Mouse (Mus musculus) intestine, postnatal 0 days (tissue): ENCODE data around the gene Hspa12a. TPM values are rescaled to one million over a fixed set of nuclear protein-coding genes. Genes with fewer than 3 reads are reported as not detected.

Experiments
- ATAC-seq: fragments of 200-750 bp; cut with Nextera tagmentation; 2 replicates; pipeline ENCODE4 v1.8.0; 2017; ENCODE audit warnings: mild to moderate bottlenecking, moderate TSS enrichment, moderate library complexity
- H3K27ac ChIP-seq: fragments of 300-500 bp; sonication (generic); 2 replicates; pipeline ENCODE4 v1.5.1; 2014; ENCODE audit warnings: mild to moderate bottlenecking, low read depth, low read length, moderate library complexity
- H3K27me3 ChIP-seq: fragments of 300-500 bp; sonication (generic); replicated peaks from 2 replicates; pipeline ENCODE4 v1.6.1; 2014; ENCODE audit warnings: low read length, mixed read lengths; ENCODE audit not compliant: control insufficient read depth, insufficient read depth
- H3K36me3 ChIP-seq: fragments of 300-500 bp; sonication (generic); 2 replicates; pipeline ENCODE4 v1.6.1; 2014; ENCODE audit warnings: mild to moderate bottlenecking, moderate library complexity; ENCODE audit not compliant: control insufficient read depth, insufficient read depth
- H3K4me1 ChIP-seq: fragments of 300-500 bp; sonication (generic); replicated peaks from 2 replicates; pipeline ENCODE4 v1.6.1; 2014; ENCODE audit warnings: antibody characterized with exemption, low read length, mixed read lengths; ENCODE audit not compliant: control insufficient read depth, insufficient read depth
- H3K4me2 ChIP-seq: fragments of 300-500 bp; sonication (generic); replicated peaks from 2 replicates; pipeline ENCODE4 v1.6.1; 2014; ENCODE audit warnings: low read depth, mild to moderate bottlenecking, moderate library complexity
- H3K4me3 ChIP-seq: fragments of 300-500 bp; sonication (generic); 2 replicates; pipeline ENCODE4 v1.5.1; 2014; ENCODE audit warnings: low read depth, low read length
- H3K9ac ChIP-seq: fragments of 300-500 bp; sonication (generic); 2 replicates; pipeline ENCODE4 v1.6.1; 2014; ENCODE audit warnings: mild to moderate bottlenecking, low read depth, low read length
- H3K9me3 ChIP-seq: fragments of 300-500 bp; sonication (generic); 2 replicates; pipeline ENCODE4 v1.6.1; 2016; ENCODE audit warnings: mixed run types; ENCODE audit not compliant: control insufficient read depth
- CTCF ChIP-seq: sonication (generic); IDR thresholded peaks from 2 replicates; pipeline ENCODE4 v1.5.1; 2016; ENCODE audit warnings: low read depth, mild to moderate bottlenecking, control low read depth, antibody characterized with exemption, moderate library complexity
- WGBS: fragments of 180-500 bp; shearing (Covaris S2); extraction: QIAGEN DNeasy Blood & Tissue Kit; methylation state at CpG from one replicate; pipeline ENCODE4 v1.1.7; 2014; 5-methylcytosine and 5-hydroxymethylcytosine counted together
- polyA plus RNA-seq: library from polyadenylated mRNA; unstranded; fragments of >200 nt; fragmentation: Nextera tagmentation; extraction: Ambion mirVana; gene quantifications from 2 replicates; pipeline ENCODE4 v1.2.1, GENCODE M21; 2015

The Hspa12a gene
- polyA plus RNA-seq, 1 experiment from 2014 or later, result 3.6 TPM

GRCm38 (mm10) chr19:58975216-58975863, 31.9 kb upstream of the Hspa12a start:
- Histone ChIP-seq H3K27ac (no peak overlapping the region), H3K4me1 (no peaks in the 10 kb centered on the region), H3K36me3 (no peaks in the 10 kb centered on the region; the same call in 1 of the 2 replicates), H3K27me3 (no peaks in the 10 kb centered on the region), H3K4me3 (no peak overlapping the region), H3K9ac (no peak overlapping the region), H3K4me2 (no peak overlapping the region), H3K9me3 (no peaks in the 10 kb centered on the region)
- TF ChIP-seq CTCF, result no peak
- ATAC-seq, result no peak
- 85% methylated on average over 11 of the region's 11 CpGs for WGBS

GRCm38 (mm10) chr19:58974126-58974525, 30.7 kb upstream of the Hspa12a start:
- Histone ChIP-seq H3K27ac (no peak overlapping the region), H3K4me2 (no peak overlapping the region), H3K9me3 (no peaks in the 10 kb centered on the region), H3K36me3 (no peaks in the 10 kb centered on the region; the same call in 1 of the 2 replicates), H3K9ac (no peak overlapping the region), H3K4me1 (no peaks in the 10 kb centered on the region), H3K4me3 (no peak overlapping the region), H3K27me3 (no peaks in the 10 kb centered on the region)
- WGBS, result 91% methylated on average over 8 of the region's 8 CpGs
- TF ChIP-seq CTCF, result no peak
- no peak for ATAC-seq

- WGBS, result 53% methylated on average over 13 of the region's 13 CpGs
- H3K27me3 ChIP-seq, result no peaks in the 10 kb centered on the region
- no peak overlapping the region for H3K4me3 ChIP-seq
- ATAC-seq, result no peak
- no peak for TF ChIP-seq CTCF
- H3K27ac ChIP-seq, result no peak overlapping the region
- no peaks in the 10 kb centered on the region for H3K9me3 ChIP-seq
- H3K36me3 ChIP-seq, result no peaks in the 10 kb centered on the region; the same call in 1 of the 2 replicates
- no peaks in the 10 kb centered on the region for H3K4me1 ChIP-seq
- no peak overlapping the region for H3K4me2 ChIP-seq
- no peak overlapping the region for H3K9ac ChIP-seq
Observed at GRCm38 (mm10) chr19:58970826-58971225, 27.4 kb upstream of the Hspa12a start.

GRCm38 (mm10) chr19:58968731-58969506, 25.5 kb upstream of the Hspa12a start:
- H3K4me3 ChIP-seq, result no peak overlapping the region
- no peaks in the 10 kb centered on the region for H3K36me3 ChIP-seq
- WGBS, result 26% methylated on average over 15 of the region's 15 CpGs
- no peak overlapping the region for H3K9ac ChIP-seq
- no peak overlapping the region for H3K4me2 ChIP-seq
- no peaks in the 10 kb centered on the region for H3K4me1 ChIP-seq
- H3K27ac ChIP-seq, result no peak overlapping the region
- H3K9me3 ChIP-seq, result no peaks in the 10 kb centered on the region
- no peak for ATAC-seq
- H3K27me3 ChIP-seq, result no peaks in the 10 kb centered on the region
- TF ChIP-seq CTCF, result no peak

GRCm38 (mm10) chr19:58963011-58963410, 19.6 kb upstream of the Hspa12a start:
- Histone ChIP-seq H3K9ac (no peak overlapping the region), H3K4me3 (no peak overlapping the region), H3K27me3 (no peaks in the 10 kb centered on the region), H3K9me3 (no peaks in the 10 kb centered on the region), H3K36me3 (no peaks in the 10 kb centered on the region), H3K4me2 (no peak overlapping the region), H3K27ac (no peak overlapping the region), H3K4me1 (no peaks in the 10 kb centered on the region)
- no peak for ATAC-seq
- 75% methylated on average over 8 of the region's 8 CpGs for WGBS
- TF ChIP-seq CTCF, result no peak

- Histone ChIP-seq H3K4me3 (no peak overlapping the region), H3K27ac (no peak overlapping the region), H3K9me3 (no peaks in the 10 kb centered on the region), H3K36me3 (no peaks in the 10 kb centered on the region), H3K9ac (no peak overlapping the region), H3K4me2 (no peak overlapping the region), H3K4me1 (no peaks in the 10 kb centered on the region), H3K27me3 (0 out of 2 replicates have a peak, but pooled peaks cover 6% of the 10 kb centered on the region)
- TF ChIP-seq CTCF, result no peak
- no peak for ATAC-seq
- WGBS, result 85% methylated on average over 8 of the region's 8 CpGs
Observed at GRCm38 (mm10) chr19:58954779-58955178, 11.3 kb upstream of the Hspa12a start.
